Mouse (Mus musculus): ENCODE data around the gene Aknad1.

Aknad1 gene

GRCm38 (mm10) chr3:108739045-108739708, at the start of gene Aknad1:
TSS of gene Aknad1 (plus strand) at chr3:108739658.
- DNase-seq (ENCODE audit: low spot score): no peak

- no peak for DNase-seq (ENCODE audit: low spot score)
Measured at GRCm38 (mm10) chr3:108689979-108690378, 49.5 kb upstream of the Aknad1 start.

- peak; percentile 36 for DNase-seq (ENCODE audit: low spot score)
Measured at GRCm38 (mm10) chr3:108694321-108694720, 45.1 kb upstream of the Aknad1 start.

GRCm38 (mm10) chr3:108698662-108699061, 40.8 kb upstream of the Aknad1 start:
- no peak for DNase-seq (ENCODE audit: low spot score)

GRCm38 (mm10) chr3:108699786-108700185, 39.7 kb upstream of the Aknad1 start:
- DNase-seq (ENCODE audit: low spot score): no peak

GRCm38 (mm10) chr3:108701256-108701655, 38.2 kb upstream of the Aknad1 start:
- no peak for DNase-seq (ENCODE audit: low spot score)

GRCm38 (mm10) chr3:108702789-108703188, 36.7 kb upstream of the Aknad1 start:
- no peak for DNase-seq (ENCODE audit: low spot score)

- DNase-seq (ENCODE audit: low spot score): no peak
Measured at GRCm38 (mm10) chr3:108711296-108711695, 28.2 kb upstream of the Aknad1 start.

GRCm38 (mm10) chr3:108713065-108713675, 26.3 kb upstream of the Aknad1 start:
- DNase-seq (ENCODE audit: low spot score): no peak

- no peak for DNase-seq (ENCODE audit: low spot score)
Measured at GRCm38 (mm10) chr3:108714837-108715236, 24.6 kb upstream of the Aknad1 start.

- DNase-seq (ENCODE audit: low spot score): no peak
Measured at GRCm38 (mm10) chr3:108717896-108718502, 21.5 kb upstream of the Aknad1 start.

- DNase-seq (ENCODE audit: low spot score): no peak
Measured at GRCm38 (mm10) chr3:108719357-108719756, 20.1 kb upstream of the Aknad1 start.

GRCm38 (mm10) chr3:108719761-108720160, 19.7 kb upstream of the Aknad1 start:
- DNase-seq (ENCODE audit: low spot score): no peak

GRCm38 (mm10) chr3:108721076-108721991, 18.1 kb upstream of the Aknad1 start:
- DNase-seq (ENCODE audit: low spot score): no peak

- peak; percentile 95 for DNase-seq (ENCODE audit: low spot score)
Measured at GRCm38 (mm10) chr3:108722036-108722872, 17.2 kb upstream of the Aknad1 start, which contains the start of gene Gpsm2. TSS of gene Gpsm2 (minus strand) at chr3:108722309.

GRCm38 (mm10) chr3:108726413-108726812, 13.0 kb upstream of the Aknad1 start:
- DNase-seq (ENCODE audit: low spot score): no peak

GRCm38 (mm10) chr3:108727344-108727743, 12.1 kb upstream of the Aknad1 start:
- no peak for DNase-seq (ENCODE audit: low spot score)

GRCm38 (mm10) chr3:108727776-108728175, 11.7 kb upstream of the Aknad1 start:
- no peak for DNase-seq (ENCODE audit: low spot score)

GRCm38 (mm10) chr3:108730316-108730715, 9.1 kb upstream of the Aknad1 start:
- DNase-seq (ENCODE audit: low spot score): no peak

GRCm38 (mm10) chr3:108737761-108738160, 1.7 kb upstream of the Aknad1 start:
- no peak for DNase-seq (ENCODE audit: low spot score)

- DNase-seq (ENCODE audit: low spot score): no peak
Measured at GRCm38 (mm10) chr3:108744060-108744459, 4.6 kb downstream of the Aknad1 start.

Measured in lung, postnatal 25 days (tissue).